Mouse (Mus musculus): ENCODE measurements around the gene Tas2r130.
"Not testable (repeated sequence)": the region's sequence is repeated elsewhere in the genome, so short reads cannot be mapped to it uniquely, and the experiment has no call there.

GRCm38 (mm10) chr6:131609956-131610355 lies 20.8 kb downstream of the Tas2r130 start:
- TF ChIP-seq CTCF (IDR thresholded peaks at IDR 0.05; ENCODE audit: control insufficient read depth, insufficient read depth, low read length); POLR2A (IDR thresholded peaks at IDR 0.05; ENCODE audit: borderline replicate concordance, control insufficient read depth, low read depth, low read length): not testable (repeated sequence)
